Mouse (Mus musculus) limb, embryonic 14.5 days (tissue): ENCODE results near the gene Ahrr. TPM values are rescaled to one million over a fixed set of nuclear protein-coding genes. Genes with fewer than 3 reads are reported as not detected.

Experiments used
- ATAC-seq: fragments of 200-750 bp; cut with Nextera tagmentation; 2 replicates; pipeline ENCODE4 v1.8.0; 2017; ENCODE audit warnings: low read depth, moderate number of reproducible peaks, moderate TSS enrichment; ENCODE audit not compliant: low FRiP score
- DNase-seq: peaks from one replicate; pipeline ENCODE4 v3.0.0-alpha.2; 2015; ENCODE audit warnings: low spot score
- H3K27ac ChIP-seq: fragments of 300-500 bp; sonication (generic); replicated peaks from 2 replicates; pipeline ENCODE4 v1.5.1; 2014; ENCODE audit warnings: low read depth, mild to moderate bottlenecking, low read length, moderate library complexity, mixed read lengths
- H3K27me3 ChIP-seq: fragments of 300-500 bp; sonication (generic); 2 replicates; pipeline ENCODE4 v1.6.1; 2014; ENCODE audit warnings: low read length, mixed read lengths; ENCODE audit not compliant: control insufficient read depth, insufficient read depth
- H3K36me3 ChIP-seq: fragments of 300-500 bp; sonication (generic); 2 replicates; pipeline ENCODE4 v1.6.1; 2014; ENCODE audit warnings: mild to moderate bottlenecking, low read length, moderate library complexity, mixed read lengths; ENCODE audit not compliant: control insufficient read depth, insufficient read depth
- H3K4me1 ChIP-seq: fragments of 300-500 bp; sonication (generic); 2 replicates; pipeline ENCODE4 v1.6.1; 2014; ENCODE audit warnings: antibody characterized with exemption, low read length, mixed read lengths; ENCODE audit not compliant: control insufficient read depth, insufficient read depth
- H3K4me2 ChIP-seq: fragments of 300-500 bp; sonication (generic); replicated peaks from 2 replicates; pipeline ENCODE4 v1.6.1; 2014; ENCODE audit warnings: low read depth, mild to moderate bottlenecking, low read length, moderate library complexity; ENCODE audit not compliant: severe bottlenecking
- H3K4me3 ChIP-seq: fragments of 300-500 bp; sonication (generic); replicated peaks from 2 replicates; pipeline ENCODE4 v1.5.1; 2014; ENCODE audit warnings: low read length
- H3K9ac ChIP-seq: fragments of 300-500 bp; sonication (generic); 2 replicates; pipeline ENCODE4 v1.6.1; 2014; ENCODE audit warnings: mild to moderate bottlenecking, low read depth, low read length, moderate library complexity; ENCODE audit not compliant: severe bottlenecking
- H3K9me3 ChIP-seq: fragments of 300-500 bp; sonication (generic); 2 replicates; pipeline ENCODE4 v1.6.1; 2016; ENCODE audit warnings: low read length; ENCODE audit not compliant: control insufficient read depth
- POLR2A ChIP-seq: fragments of 200-500 bp; IDR thresholded peaks from 2 replicates; pipeline ENCODE4 v1.8.0; 2012; ENCODE audit warnings: inconsistent platforms, mild to moderate bottlenecking, moderate library complexity, borderline replicate concordance; ENCODE audit not compliant: insufficient read depth, insufficient read length; ENCODE audit errors: extremely low read depth
- WGBS: fragments of 180-500 bp; shearing (Covaris S2); extraction: QIAGEN DNeasy Blood & Tissue Kit; methylation state at CpG from one replicate; pipeline ENCODE4 v1.1.7; 2014; 5-methylcytosine and 5-hydroxymethylcytosine counted together
- polyA plus RNA-seq, 2 experiments: library from polyadenylated mRNA; depleted of rRNA in 1 of 2; stranded (reverse) in 1 of 2; unstranded in 1 of 2; fragments of >200 nt; fragmentation: Nextera tagmentation in 1 of 2; extraction: Ambion mirVana in 1 of 2; gene quantifications; 2 replicates each; pipeline versions ENCODE4 v1.2.1 to v1.2.3; 2012 to 2014

The Ahrr gene
- polyA plus RNA-seq, 2 experiments: 1.9 to 3.7 TPM

DNA sequence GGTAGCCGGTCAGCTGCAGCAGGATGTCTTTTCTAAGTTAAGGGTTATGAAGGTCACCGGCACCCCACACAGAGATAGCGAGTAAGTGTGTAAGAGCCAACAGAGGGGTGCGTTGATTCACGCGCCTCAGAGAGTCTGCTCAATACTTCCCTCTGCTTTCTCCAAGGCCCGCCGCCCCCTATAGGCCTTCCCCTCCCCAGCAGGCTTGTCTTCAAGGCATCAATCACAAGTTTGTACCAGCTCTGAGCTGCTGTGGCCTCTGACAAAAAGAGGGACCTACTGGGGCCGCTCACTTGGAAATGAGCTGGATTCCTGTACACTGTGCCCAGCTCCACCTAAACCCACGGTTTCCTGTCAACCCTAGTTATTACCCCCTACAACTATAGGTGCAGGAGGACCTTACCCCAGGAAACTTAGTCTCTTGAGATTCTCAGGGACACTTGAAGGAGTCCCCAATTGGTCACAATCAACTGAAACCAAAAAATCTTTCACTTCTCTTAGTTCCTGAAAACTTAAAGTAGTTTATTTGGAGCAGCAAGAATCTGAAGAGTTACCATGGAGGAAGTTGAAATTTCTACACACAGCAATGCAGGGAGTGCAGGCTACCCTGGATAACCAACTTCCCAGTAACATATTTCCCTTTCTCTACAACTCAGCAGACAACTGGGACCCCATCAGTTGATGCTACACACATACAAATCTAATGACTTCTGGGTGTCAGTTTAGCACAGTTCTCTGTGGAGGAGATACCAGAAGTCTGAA is 31.7 kb downstream of the Ahrr start:
- WGBS: 2% methylated on average over 9 of the region's 10 CpGs
- Histone ChIP-seq H3K36me3 (no peaks in the 10 kb centered on the region), H3K4me1 (0 out of 2 replicates have a peak, but pooled peaks cover 3% of the 10 kb centered on the region), H3K9ac (peak overlapping the region; percentile 75), H3K4me3 (peak overlapping the region; percentile 48), H3K9me3 (no peaks in the 10 kb centered on the region), H3K4me2 (peak overlapping the region; percentile 82), H3K27ac (no peak overlapping the region; the same call in 1 of the 2 replicates), H3K27me3 (no peaks in the 10 kb centered on the region)
- TF ChIP-seq POLR2A: no peak
- DNase-seq (peak; percentile 61), ATAC-seq (peak; percentile 89)

DNA sequence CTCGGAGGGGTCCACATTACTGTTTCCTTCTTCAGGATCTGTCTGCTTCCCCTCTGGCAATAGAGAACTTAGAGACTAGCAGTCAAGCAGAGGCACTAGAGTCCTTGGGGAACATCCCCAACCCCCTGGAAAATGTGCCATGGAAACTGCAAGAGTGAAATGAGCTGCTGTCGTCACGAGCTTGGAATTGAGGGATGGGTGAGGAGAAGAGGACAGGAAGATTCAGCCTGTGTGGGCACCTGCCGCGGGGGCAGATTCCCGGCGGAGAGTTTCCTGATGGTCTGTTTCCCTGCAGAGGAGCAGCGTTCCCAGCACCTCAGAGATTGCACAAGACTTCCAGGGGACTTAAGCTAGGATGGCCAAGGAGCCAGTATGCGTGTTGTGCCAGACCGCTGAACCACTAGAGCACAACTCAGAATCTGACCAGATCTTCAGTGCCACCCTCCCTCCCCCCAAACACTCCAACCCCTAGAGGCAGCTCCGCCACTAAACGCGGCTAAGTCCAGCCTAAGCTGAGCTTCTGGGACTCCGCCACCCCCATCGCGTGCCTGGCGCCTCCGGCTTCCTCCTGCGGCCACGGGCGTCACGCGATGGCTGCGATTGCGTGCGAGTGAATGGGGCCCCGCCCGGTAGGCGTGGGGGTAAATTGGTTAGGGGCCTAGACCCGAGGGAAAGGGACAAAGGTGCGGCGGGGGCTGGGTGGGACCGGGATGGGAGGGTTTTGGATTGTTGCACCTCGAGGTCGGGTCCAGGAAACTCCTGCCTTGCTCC is 32.5 kb downstream of the Ahrr start:
- peak overlapping the region; percentile 82 for H3K4me2 ChIP-seq
- no peak for TF ChIP-seq POLR2A
- H3K27ac ChIP-seq: no peak overlapping the region; the same call in 1 of the 2 replicates
- H3K36me3 ChIP-seq: no peaks in the 10 kb centered on the region
- peak overlapping the region; percentile 48 for H3K4me3 ChIP-seq
- H3K9me3 ChIP-seq: no peaks in the 10 kb centered on the region
- DNase-seq (peak; percentile 28), ATAC-seq (peak; percentile 85)
- WGBS: 3% methylated on average over 35 of the region's 35 CpGs
- no peaks in the 10 kb centered on the region for H3K27me3 ChIP-seq
- 0 out of 2 replicates have a peak, but pooled peaks cover 3% of the 10 kb centered on the region for H3K4me1 ChIP-seq
- peak overlapping the region; percentile 75 for H3K9ac ChIP-seq

DNA sequence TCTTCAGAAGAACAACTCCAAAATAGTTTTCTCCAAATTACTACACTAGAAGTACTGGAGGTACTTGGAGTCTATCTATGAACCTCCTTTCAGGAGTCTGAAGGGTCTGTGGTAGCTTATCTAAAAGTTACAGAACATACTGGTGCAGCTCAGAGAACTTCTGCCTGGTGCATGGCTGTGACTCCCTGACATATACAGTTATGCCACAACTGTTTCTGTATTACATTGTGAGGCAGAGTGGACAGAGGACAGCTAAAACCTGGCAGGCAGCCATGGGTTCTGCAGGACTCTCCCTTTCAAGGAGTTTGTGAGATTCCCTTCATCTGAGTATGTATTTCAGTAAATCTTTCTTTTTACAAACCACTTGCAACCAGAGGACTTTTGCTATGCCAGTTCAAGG is 45.6 kb downstream of the Ahrr start:
- no peak for TF ChIP-seq POLR2A
- H3K9me3 ChIP-seq: no peaks in the 10 kb centered on the region
- H3K36me3 ChIP-seq: no peaks in the 10 kb centered on the region
- H3K27ac ChIP-seq: no peak overlapping the region
- no peak overlapping the region for H3K4me3 ChIP-seq
- no peak for DNase-seq
- no peak overlapping the region for H3K4me2 ChIP-seq
- H3K9ac ChIP-seq: no peak overlapping the region
- ATAC-seq: no peak
- peaks cover 10% of the 10 kb centered on the region for H3K4me1 ChIP-seq
- H3K27me3 ChIP-seq: no peaks in the 10 kb centered on the region

DNA sequence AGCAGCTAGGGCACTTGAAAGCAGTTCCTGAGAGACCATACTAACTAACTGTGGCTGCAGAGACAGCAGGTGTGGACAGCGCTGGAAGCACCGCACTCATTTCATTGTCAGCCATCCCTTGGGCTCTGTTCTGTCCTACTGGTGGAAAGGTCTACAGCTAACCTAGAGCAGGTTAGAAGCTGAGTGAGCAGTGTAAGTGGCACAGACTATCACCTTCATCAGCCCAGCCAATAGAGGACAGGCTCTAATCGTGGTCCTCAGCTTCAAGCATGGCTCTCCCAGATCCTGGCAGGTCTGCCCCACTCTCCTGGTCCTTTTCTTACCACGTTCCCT is 46.3 kb downstream of the Ahrr start:
- Histone ChIP-seq H3K27me3 (no peaks in the 10 kb centered on the region), H3K4me1 (peaks cover 10% of the 10 kb centered on the region), H3K36me3 (no peaks in the 10 kb centered on the region), H3K27ac (peak overlapping the region; percentile 67; the same call in 1 of the 2 replicates), H3K9ac (no peak overlapping the region), H3K4me3 (no peak overlapping the region), H3K4me2 (peak overlapping the region; percentile 13; the same call in 1 of the 2 replicates), H3K9me3 (no peaks in the 10 kb centered on the region)
- DNase-seq (no peak), ATAC-seq (peak; percentile 23; the same call in 1 of the 2 replicates)
- 58% methylated on average over 4 of the region's 4 CpGs for WGBS
- TF ChIP-seq POLR2A: no peak

DNA sequence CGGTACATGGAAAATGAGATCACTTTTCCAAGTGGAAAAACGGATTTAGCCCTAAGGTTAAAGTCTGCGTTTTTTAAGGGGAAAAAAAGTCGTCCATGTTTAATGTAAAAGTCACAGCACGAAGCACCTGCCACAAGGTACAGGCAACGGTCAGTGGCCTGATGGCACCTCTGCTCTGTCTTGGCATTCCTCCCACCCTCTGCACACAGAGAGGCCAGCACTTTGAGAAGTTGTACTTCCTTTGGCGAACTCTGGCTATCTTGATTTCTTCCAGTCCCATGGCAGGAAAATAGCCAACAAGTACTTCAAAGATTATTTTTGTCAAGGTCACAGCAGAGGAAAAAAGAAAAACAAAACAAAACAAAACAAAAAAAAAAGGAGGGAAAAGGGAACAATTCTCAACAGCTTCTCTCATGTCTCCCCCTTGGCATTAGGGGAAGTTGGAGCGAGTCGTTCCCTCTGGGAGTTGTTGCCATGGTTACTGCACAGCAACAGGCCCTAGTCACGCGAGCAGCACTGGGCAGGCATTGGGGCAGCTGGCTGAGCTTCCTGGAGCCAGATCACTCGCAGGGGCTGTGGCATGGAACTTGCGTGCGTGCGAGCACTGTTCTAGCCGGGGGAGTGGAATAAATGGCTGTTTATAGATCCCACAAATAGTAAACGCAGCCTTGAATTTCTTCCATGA is 46.8 kb downstream of the Ahrr start:
- peak; percentile 85 for ATAC-seq
- Histone ChIP-seq H3K4me3 (no peak overlapping the region), H3K27me3 (no peaks in the 10 kb centered on the region), H3K36me3 (no peaks in the 10 kb centered on the region), H3K4me2 (peak overlapping the region; percentile 13; the same call in 1 of the 2 replicates), H3K4me1 (peaks cover 10% of the 10 kb centered on the region), H3K9ac (no peak overlapping the region), H3K9me3 (no peaks in the 10 kb centered on the region), H3K27ac (peak overlapping the region; percentile 67)
- WGBS: 21% methylated on average over 17 of the region's 17 CpGs
- peak; percentile 74 for DNase-seq
- no peak for TF ChIP-seq POLR2A
